Mouse (Mus musculus) thymus, postnatal 14 days (tissue): ENCODE results near the gene Hist2h2aa1.

Source experiments
- DNase-seq: peaks from one replicate; pipeline ENCODE4 v3.0.0; 2021

Gene Hist2h2aa1

GRCm38 (mm10) chr3:96255926-96256593 lies 10.8 kb downstream of the Hist2h2aa1 start:
- no peak for DNase-seq

DNA sequence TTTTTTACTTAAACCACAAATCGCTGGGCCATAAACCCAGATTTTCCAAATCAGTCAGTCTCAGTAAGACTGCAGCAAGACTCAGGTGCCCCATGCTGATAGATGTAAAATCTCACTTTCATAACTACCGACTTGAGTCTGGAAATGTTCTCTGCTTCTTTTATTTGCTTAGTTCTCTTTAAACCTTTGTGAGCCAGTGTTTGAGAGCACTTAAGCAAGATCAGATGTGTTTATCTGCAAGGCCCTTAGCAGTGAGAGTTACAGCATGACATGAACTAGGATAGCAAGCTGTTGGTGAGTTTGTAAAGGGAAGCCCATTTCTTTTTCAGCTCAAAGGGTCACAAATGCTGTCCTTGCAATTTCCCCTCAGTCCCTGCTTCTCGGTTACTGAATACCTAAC lies 11.9 kb downstream of the Hist2h2aa1 start:
- DNase-seq = no peak

GRCm38 (mm10) chr3:96260220-96260619 lies 14.9 kb downstream of the Hist2h2aa1 start:
- DNase-seq = no peak

GRCm38 (mm10) chr3:96261623-96262022 lies 16.3 kb downstream of the Hist2h2aa1 start:
- DNase-seq = no peak

GRCm38 (mm10) chr3:96262216-96262875 lies 17.0 kb downstream of the Hist2h2aa1 start:
- DNase-seq = peak; percentile 56

GRCm38 (mm10) chr3:96262979-96263550 lies 17.8 kb downstream of the Hist2h2aa1 start, which contains the start of gene Hist2h4:
TSS of gene Hist2h4 (minus strand) at chr3:96263311.
- peak; percentile 95 for DNase-seq

GRCm38 (mm10) chr3:96263558-96264403 lies 18.5 kb downstream of the Hist2h2aa1 start:
- DNase-seq = peak; percentile 59

DNA sequence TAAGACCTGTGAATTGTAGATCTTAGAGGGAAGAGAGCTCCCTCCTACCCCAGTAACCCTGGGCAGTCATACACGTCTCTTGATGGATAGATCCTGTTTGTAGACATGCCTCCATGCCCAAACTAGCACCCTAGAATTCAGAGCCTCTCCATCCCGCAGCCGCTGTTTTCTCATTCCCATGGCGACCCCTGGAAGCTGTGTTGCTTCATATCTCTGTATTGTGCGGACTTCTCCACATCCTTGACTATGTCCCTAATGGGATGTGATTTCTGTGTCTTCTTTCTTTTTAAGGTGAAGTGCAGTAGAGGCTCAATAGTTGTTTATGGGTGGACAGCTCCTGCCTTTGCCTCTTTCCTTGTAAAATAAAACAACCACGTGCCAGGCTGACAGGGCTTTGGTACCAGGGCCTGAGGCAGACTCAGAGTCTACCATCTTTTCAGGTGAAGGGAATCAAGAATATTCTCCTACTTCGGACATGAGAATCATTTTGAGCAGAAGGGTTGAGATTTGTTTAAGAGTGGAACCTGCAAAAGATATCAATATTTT lies 19.2 kb downstream of the Hist2h2aa1 start:
- peak; percentile 25 for DNase-seq

- no peak for DNase-seq
Measured at GRCm38 (mm10) chr3:96266132-96266710, 20.9 kb downstream of the Hist2h2aa1 start.

DNA sequence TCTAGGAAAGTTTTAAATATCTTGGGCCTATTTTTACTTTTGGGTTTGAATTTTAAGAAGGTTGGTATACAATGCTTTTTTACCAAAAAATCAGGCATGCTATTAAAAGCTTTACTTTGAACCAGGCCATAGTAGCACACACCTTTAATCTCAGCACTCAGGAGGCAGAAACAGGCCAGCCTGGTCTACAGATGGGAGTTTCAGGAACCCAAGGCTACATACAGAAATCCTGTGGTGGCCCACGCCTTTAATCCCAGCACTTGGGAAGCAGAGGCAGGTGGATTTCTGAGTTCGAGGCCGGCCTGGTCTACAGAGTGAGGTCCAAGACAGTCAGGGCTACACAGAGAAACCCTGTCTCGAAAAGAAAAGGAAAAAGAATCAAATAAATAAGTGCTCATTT lies 22.2 kb downstream of the Hist2h2aa1 start:
- no peak for DNase-seq

DNA sequence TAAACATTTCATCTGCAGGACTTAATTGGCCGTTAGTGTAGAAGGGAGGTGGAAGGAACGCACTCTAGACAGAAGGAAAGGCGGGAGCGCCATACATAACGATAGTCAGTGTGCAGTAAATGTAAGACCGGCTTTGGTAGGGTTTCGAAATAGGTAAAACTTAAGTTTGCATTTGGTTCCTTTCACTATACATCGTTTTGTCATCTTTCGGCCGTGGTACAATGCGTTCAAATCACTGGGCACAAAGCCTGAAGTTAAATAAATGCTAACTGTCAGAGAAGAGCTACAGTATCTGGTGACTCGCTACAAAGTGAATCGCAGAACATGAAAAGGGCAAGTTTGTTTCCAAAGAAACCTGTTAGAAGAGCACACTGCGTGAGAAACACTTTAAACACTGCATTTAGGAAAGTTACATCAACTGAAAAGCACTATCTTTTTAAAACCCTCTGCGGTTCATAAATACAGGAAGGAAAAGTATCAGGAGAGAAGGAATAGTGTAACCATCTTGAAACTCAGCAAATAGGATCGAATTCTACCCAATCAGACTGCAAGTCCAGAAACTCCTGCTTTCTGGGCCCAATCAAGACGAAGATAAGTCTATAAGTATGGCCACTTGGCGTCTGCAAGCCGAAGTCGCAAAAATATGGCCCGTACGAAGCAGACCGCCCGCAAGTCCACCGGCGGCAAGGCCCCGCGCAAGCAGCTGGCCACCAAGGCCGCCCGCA lies 22.9 kb downstream of the Hist2h2aa1 start, which contains the start of gene Hist2h3b:
Gene Hist2h3b (plus strand): TSS at position 604 of the 725 bp plus-strand sequence.
- peak; percentile 84 for DNase-seq

DNA sequence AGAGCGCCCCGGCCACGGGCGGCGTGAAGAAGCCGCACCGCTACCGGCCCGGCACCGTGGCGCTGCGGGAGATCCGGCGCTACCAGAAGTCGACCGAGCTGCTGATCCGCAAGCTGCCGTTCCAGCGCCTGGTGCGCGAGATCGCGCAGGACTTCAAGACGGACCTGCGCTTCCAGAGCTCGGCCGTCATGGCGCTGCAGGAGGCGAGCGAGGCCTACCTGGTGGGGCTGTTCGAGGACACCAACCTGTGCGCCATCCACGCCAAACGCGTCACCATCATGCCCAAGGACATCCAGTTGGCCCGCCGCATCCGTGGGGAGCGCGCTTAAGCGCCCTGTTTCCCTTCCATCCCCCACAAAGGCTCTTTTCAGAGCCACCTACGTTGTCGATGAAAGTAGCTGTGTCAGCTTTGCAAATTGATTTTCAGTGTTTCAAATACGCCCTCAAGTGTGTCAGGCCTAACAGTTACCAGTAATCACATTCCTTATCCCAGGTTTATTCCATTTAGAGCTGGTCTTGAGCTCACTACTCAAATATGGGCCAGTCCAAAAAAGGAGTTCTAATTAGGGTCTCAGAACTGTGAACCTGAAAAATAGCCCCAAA lies 23.6 kb downstream of the Hist2h2aa1 start:
- peak; percentile 51 for DNase-seq

DNA sequence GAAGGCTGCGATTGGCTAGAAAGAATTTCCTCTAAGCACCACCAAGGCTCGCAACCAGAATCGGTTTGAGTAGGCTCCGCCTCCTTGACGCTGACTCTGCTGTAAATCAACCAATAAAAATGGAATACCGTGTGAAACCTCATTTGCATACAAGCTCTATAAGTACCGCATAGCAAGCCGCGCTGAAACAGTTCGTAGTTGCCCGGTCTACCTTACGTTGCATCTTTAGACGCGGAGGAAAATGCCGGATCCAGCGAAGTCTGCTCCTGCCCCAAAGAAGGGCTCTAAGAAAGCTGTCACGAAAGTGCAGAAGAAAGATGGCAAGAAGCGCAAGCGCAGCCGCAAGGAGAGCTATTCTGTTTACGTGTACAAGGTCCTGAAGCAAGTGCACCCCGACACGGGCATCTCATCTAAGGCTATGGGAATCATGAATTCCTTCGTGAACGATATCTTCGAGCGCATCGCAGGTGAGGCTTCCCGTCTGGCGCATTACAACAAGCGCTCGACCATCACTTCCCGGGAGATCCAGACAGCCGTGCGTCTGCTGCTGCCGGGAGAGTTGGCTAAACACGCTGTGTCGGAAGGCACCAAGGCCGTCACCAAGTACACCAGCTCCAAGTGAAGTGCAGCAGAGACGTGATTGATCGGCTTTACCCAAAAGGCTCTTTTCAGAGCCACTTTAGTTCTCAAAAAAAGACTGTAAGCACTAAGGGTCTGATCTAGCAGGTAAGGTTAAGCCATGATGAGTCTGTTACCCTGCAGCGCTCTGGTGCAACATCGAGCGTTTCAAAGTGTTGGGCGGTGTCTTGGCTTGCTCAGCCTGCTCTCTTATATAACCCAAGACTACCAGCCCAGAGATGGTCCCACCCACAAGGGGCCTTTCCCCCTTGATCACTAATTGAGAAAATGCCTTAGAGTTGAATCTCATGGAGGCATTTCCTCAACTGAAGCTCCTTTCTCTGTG lies 24.5 kb downstream of the Hist2h2aa1 start, which contains the start of gene Hist2h2bb:
Gene Hist2h2bb (plus strand): TSS at position 242 of the 964 bp plus-strand sequence.
- peak; percentile 92 for DNase-seq

DNA sequence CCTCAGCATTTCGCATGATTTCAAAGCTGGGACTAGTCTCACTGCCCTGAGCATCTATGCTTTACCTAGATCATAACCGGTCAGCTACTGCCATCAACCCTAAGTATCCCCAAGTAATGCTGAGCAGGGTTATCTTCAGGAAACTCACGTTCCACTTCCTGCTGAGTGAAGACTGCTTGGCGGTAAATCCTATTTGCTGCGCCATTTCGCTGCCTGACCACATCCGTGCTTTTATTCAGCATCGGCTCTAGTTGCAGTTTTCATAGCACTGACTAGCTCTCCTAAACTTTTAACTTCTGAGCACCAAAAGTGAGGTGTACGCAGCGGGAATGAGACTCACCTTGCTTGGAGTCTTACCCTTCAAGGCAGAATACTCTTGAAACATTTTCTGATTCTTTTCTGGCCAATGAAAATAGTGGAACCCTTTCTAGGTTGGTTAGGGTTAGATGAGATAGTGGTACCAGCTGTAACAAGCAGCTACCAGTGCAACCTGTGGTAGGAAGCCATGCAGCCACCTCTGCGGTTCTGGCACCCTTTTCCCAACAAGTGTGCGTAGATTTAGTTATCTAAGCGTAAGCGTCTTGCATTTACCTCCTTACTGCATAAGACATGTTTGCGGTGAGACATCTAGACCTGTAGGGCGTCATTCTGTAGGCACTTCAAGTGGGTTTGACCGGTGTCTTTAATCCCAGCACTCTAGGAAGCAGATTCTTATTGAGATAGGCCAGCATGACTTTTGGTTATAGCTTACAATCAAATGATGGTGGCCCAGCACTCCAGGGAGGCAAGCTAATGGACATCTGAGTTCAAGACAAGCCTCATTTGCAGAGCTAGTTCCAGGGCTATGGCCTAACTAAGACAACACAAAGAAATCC lies 28.5 kb downstream of the Hist2h2aa1 start:
- peak; percentile 66 for DNase-seq

DNA sequence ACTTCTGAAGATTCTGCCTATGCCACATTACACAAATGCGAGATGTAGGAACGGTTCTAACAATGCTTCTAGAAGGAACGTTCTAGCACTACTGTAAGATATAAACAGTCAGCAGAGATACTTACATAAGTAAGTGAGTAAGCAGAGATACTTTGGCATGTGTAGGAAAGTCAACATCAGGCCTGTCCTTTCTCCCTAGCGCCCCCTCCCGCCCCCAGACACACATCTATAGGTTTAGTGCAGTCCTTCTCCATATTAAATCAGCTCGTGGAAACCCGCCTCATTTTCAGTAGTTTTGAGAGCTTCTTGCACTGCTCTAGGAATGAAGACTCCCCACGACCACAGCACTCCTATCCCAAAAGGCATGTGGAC lies 32.1 kb downstream of the Hist2h2aa1 start:
- peak; percentile 90 for DNase-seq

DNA sequence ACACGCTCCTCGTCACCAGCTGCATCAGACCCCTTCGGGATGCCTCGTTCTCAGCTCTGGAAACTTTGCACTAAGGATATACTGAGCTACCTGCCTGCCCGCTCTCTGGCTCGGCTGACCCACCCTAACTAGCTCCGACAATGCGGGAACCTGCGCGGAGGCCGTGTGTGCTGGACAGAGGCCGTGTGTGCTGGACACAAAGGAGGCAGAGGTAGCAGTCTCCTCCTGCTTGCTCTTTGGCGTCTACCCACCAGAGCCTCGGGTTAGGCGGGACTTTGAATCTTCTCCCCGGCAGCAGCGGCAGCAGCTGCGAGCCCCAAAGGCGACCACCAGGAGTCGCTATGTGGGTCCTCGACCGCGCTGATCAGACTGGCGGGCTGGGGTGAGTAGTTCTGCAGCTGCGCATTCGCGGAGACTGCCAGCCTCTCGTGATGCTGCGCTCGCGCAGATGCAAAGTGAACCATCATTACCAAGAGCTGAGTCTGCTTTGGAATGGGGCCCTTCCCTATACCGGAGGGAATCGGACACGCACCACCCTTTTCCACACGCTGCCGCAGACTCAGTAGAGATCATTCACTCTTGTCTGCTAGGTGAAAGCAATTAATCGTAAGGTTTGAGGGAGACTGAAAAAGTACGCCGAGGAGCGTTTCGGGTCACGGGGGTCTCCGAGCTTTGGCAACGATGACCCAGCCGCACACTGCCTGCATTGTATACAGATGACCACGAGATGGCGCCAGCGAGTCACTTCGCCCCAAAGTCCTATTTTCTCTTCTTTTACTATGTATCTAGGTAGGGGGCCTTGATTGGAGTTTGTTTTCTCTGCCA lies 32.7 kb downstream of the Hist2h2aa1 start:
- peak; percentile 96 for DNase-seq

- DNase-seq = no peak
Measured at GRCm38 (mm10) chr3:96280660-96281059, 35.4 kb downstream of the Hist2h2aa1 start.

DNA sequence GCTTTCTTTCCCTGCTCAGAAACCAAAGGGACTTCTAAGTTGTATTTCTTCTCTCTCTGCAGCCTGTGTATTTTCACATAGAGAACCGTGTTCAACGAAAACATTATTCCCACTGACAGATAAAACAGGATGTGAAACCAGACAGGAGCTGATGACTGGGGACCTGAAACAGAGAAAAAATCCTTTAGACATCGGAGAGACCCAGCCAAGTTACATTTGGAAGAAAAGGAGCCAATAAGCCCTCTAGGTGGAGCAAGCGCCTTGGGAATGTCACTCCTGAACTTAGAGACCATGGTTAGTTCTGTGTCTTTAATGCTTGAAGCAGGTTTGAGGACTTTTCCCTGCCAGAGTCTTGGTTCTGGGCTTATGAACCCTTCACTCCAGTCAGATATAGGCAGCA lies 39.2 kb downstream of the Hist2h2aa1 start:
- no peak for DNase-seq
